Mouse (Mus musculus) liver, embryonic 14.5 days (tissue): ENCODE measurements at regions not wholly inside any gene's neighbourhood (a gene's known extent, or its start where the extent isn't known, plus 50 kb on each side); places are given as distances from the start of the nearest gene placed in this dataset.

Experiments
- CTCF ChIP-seq: IDR thresholded peaks from 2 replicates; pipeline ENCODE4 v1.5.1; 2016; ENCODE audit warnings: antibody characterized with exemption, low read depth, control low read depth
- EP300 ChIP-seq: IDR thresholded peaks from 2 replicates; pipeline ENCODE4 v1.6.1; 2016; ENCODE audit warnings: antibody characterized with exemption, low read depth

DNA sequence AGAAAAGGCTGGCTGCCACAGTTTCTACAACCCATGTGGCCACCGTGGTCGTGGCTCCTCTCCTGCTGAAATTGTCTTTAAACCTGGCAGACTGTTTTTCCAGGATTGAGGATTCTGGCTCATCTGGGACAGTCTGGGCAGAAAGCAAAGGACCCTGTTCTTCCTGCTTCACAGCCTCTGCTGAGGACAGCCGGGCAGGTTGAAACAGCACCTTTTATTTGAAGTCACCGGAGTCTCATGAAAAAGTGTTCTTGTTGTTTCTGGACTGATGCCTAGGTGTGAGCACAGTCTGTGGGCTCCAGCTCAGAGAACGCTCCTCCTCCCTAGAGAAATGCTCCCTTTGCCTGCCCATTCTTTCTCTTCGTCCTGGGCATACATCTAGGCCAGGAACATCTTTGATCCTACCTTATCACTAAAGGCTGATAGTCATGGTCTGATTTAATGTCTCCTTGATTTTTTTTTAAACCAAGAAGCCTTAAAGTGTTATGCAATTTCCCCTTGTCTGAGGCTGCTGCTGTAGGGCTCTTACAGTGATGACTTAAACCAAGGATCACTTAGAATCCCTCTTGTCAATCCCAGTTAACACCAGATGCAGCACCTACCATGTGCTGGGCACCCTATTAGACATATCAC is 177.0 kb upstream of the Frmd6 start:
- no peak for TF ChIP-seq EP300
- TF ChIP-seq CTCF = no peak
